Mouse (Mus musculus): ENCODE data around the gene Ddah1. TPM values are rescaled to one million over a fixed set of nuclear protein-coding genes. Genes with fewer than 3 reads are reported as not detected.
"Not testable (repeated sequence)": the region's sequence is repeated elsewhere in the genome, so short reads cannot be mapped to it uniquely, and the experiment has no call there.

Gene Ddah1
- polyA plus RNA-seq, 1 experiment from 2014 or later, result 41.9 TPM

DNA sequence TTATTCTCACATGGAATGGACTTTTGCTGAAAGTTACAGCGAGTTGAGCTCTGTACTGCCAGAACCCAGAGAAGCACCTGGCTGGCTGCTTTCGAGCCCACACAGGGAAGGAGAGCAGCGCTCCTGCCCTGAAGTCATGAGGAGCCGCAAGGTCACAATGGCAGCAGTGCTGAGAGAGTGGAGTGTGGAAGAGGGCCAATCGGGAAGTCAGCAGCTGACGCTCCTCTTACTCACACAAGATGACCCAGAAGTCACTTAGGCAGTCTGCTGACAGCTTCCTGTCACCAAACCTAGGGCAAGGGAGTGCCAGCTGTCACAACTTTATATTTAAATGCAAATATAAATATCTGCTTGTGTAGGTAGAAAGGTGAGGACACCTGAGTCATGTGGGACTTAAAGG is 154.8 kb downstream of the Ddah1 start:
- 86% methylated on average over 6 of the region's 6 CpGs for WGBS
- no peaks in the 10 kb centered on the region for H3K36me3 ChIP-seq (replicated peaks)
- DNase-seq (ENCODE audit: extremely low spot score, low spot score), result no peak
- no peak overlapping the region for H3K27ac ChIP-seq
- H3K4me1 ChIP-seq, result no peaks in the 10 kb centered on the region
- no peak overlapping the region for H3K4me3 ChIP-seq
- no peaks in the 10 kb centered on the region for H3K27me3 ChIP-seq (ENCODE audit: poor library complexity, severe bottlenecking)
- no peaks in the 10 kb centered on the region for H3K9me3 ChIP-seq

DNA sequence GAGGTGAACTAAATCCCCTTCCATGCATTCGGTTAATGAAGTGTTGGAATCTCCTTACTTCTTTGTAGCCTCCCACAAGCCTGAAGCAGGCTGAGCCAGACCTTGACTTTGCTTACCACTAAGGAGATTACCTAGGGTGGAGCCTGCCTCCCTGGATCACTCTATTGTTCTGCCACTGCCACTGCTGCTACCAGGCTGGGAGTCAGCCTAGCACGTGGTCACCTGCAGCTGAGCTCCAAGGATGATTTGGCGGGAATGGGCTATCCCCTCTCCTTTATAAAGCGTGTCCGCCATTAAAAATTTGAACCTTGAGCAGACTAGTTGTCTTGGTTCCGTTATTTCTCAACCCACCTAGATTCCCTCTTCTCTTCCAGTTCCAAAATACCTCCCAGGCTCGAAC is 155.5 kb downstream of the Ddah1 start:
- not testable (repeated sequence) for H3K27me3 ChIP-seq (ENCODE audit: poor library complexity, severe bottlenecking); H3K4me1 ChIP-seq; H3K36me3 ChIP-seq (replicated peaks); H3K27ac ChIP-seq; H3K4me3 ChIP-seq; H3K9me3 ChIP-seq; DNase-seq (ENCODE audit: extremely low spot score, low spot score)
- WGBS, result 67% methylated on average over 7 of the region's 7 CpGs

DNA sequence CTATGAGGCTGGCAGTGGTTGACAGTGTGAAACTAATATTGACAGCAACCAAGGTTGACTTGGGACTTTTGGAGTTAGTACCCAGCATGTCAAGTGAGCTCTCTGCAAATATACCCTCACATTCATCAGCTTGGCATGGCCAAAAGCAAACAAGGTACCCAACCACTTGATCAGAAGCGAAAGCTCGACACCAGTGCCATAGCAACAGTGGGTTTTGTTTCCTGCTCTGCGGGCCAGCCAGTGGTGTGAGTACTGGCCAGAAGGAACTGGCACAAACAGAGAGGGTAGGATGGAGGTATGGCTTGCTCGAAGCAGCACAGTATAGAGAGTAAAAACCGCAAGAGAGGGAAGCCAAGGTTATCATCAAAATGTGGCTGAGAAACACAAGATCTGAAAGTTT is 157.9 kb downstream of the Ddah1 start:
- Histone ChIP-seq H3K27ac (no peak overlapping the region), H3K9me3 (no peaks in the 10 kb centered on the region), H3K4me3 (no peak overlapping the region), H3K4me1 (no peaks in the 10 kb centered on the region), H3K27me3 (ENCODE audit: poor library complexity, severe bottlenecking) (no peaks in the 10 kb centered on the region), H3K36me3 (replicated peaks) (no peaks in the 10 kb centered on the region)
- DNase-seq (ENCODE audit: extremely low spot score, low spot score), result no peak
- 91% methylated on average over 5 of the region's 5 CpGs for WGBS

DNA sequence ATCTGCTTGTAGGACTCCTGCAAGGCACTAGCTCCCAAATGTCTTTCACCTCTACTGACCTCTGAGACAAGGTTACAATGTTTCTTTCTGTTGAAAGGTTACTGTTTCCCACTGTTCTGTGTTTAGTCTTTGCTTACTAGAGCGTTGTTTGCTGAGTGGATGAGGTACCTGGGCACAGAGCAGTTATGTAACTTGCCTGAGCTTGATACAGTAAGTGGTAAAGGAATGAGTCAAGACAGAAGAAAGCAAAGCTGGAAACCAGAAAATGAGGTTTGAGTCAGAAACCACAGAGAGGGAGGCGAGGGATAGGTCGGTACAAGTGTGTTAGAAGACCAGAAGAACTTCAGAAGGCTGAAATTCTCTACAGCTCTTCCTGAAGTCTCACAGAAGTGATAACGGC is 158.4 kb downstream of the Ddah1 start:
- H3K27ac ChIP-seq, result no peak overlapping the region
- H3K4me1 ChIP-seq, result no peaks in the 10 kb centered on the region
- H3K9me3 ChIP-seq, result no peaks in the 10 kb centered on the region
- no peaks in the 10 kb centered on the region for H3K36me3 ChIP-seq (replicated peaks)
- H3K27me3 ChIP-seq (ENCODE audit: poor library complexity, severe bottlenecking), result no peaks in the 10 kb centered on the region
- 89% methylated on average over 4 of the region's 4 CpGs for WGBS
- no peak for DNase-seq (ENCODE audit: extremely low spot score, low spot score)
- H3K4me3 ChIP-seq, result no peak overlapping the region

DNA sequence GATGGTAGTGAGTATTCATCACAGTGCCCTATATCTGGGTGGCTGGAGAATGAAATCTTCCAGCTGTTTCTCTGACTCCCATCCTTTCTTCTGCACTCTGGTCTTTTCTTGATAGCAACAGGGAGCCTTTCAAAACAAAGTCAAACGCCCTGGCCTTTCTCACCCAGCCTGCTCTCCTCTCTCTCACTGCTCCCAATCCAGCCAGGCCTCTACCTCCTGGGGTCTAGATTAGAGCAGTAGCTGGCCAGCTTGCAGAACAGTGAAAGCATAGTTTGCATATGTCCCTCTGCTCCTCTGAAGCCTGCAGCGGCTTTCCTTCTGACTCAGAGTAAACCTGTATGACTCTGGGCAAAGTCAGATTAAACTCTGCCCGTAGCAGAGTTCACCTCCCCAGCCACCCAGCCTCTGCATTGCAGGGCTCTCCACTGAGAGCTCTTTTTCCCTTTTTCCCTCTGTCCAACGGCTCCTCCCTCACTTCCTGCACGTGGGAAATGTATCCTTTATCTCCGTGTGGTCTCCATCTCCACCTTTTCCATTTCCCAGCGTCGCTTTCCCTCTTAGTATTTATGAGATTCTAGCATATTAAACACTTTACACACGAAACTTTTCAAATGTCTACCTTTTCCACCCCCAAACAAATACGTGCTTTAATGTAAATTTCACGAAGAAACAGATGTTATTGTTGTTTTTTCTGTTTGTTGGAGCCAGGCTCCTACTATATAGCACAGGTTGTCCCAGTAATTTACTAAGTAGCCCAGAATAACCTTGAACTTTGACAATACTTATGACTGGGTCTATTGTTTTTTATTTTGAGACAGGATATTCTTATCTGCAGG is 163.8 kb downstream of the Ddah1 start, which contains the start of gene Bcl10:
TSS of gene Bcl10 (plus strand) at position 786 of the 836 bp plus-strand sequence.
- no peaks in the 10 kb centered on the region for H3K9me3 ChIP-seq
- peak within 1 kb of the TSS; percentile 95 for H3K27ac ChIP-seq
- H3K27me3 ChIP-seq (ENCODE audit: poor library complexity, severe bottlenecking), result no peaks in the 10 kb centered on the region

DNA sequence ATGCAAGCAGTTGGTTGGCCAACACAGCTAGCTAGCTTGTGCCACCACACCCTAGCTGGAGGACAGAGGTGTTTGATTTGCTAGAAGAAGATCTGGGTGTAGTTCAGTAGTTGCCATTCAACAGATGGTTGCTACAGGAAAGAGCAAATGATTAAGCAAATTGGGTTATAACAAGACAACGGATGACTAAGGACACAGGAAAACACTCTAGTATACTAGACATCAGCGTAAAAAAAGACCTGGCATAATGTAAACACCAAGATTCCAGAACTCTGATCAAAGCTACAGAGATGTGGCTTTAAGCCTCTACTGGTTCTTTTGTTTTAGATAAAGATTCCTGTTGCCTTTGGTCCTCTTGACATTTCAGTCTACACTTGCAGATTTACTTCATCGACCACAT is 164.5 kb downstream of the Ddah1 start:
- H3K4me1 ChIP-seq, result peaks cover 27% of the 10 kb centered on the region
- H3K36me3 ChIP-seq (replicated peaks), result peaks cover 5% of the 10 kb centered on the region
- no peaks in the 10 kb centered on the region for H3K27me3 ChIP-seq (ENCODE audit: poor library complexity, severe bottlenecking)
- WGBS, result 77% methylated on average over 3 of the region's 3 CpGs
- H3K4me3 ChIP-seq, result no peak overlapping the region
- H3K9me3 ChIP-seq, result no peaks in the 10 kb centered on the region
- no peak overlapping the region for H3K27ac ChIP-seq
- DNase-seq (ENCODE audit: extremely low spot score, low spot score), result no peak

More for the DNA sequence above, 163.8 kb downstream of the Ddah1 start, which contains the start of gene Bcl10:
- no peak for DNase-seq (ENCODE audit: extremely low spot score, low spot score)
- H3K36me3 ChIP-seq (replicated peaks), result no peaks in the 10 kb centered on the region
- peak within 1 kb of the TSS; percentile 69 for H3K4me3 ChIP-seq
- H3K4me1 ChIP-seq, result peaks cover 27% of the 10 kb centered on the region
- WGBS, result 30% methylated on average over 11 of the region's 11 CpGs

DNA sequence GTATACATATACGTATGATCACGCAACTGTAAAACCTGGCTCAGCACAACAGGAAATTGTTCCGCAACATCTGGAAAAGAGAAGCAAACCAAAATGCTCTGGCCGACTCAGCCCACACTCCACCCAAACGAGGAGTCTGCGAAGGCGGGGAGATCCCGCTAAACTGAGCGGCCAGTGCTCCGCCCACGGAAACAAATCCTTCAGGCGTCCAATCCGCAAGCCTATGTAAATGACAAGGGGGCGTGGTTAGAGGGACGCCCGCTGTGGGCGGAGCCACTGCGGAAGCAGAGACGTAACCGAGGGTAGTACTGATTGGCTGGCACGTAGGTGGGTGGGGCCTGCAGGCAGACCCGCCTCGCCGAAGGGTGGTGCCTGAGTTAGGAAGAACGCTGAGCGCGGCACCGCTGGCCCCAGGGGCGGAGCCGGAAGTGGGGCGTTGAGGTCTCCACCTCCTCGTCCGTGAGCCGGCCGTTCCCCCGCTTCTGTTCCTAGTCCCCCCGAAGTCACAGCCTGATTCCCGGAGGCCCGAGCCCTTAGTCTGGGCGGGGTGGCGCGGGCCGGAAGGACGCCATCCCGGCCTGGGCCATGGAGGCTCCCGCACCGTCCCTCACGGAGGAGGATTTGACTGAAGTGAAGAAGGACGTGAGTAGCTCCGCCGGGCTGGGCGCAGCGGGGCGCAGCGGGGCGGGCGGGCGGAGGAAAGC is 165.6 kb downstream of the Ddah1 start:
- Histone ChIP-seq H3K36me3 (replicated peaks) (peaks cover 12% of the 10 kb centered on the region), H3K27me3 (ENCODE audit: poor library complexity, severe bottlenecking) (no peaks in the 10 kb centered on the region), H3K9me3 (no peaks in the 10 kb centered on the region), H3K4me1 (peaks cover 27% of the 10 kb centered on the region), H3K4me3 (peak overlapping the region; percentile 69), H3K27ac (peak overlapping the region; percentile 95)
- DNase-seq (ENCODE audit: extremely low spot score, low spot score), result peak; percentile 99
- under 1% methylated on average over 58 of the region's 58 CpGs for WGBS

DNA sequence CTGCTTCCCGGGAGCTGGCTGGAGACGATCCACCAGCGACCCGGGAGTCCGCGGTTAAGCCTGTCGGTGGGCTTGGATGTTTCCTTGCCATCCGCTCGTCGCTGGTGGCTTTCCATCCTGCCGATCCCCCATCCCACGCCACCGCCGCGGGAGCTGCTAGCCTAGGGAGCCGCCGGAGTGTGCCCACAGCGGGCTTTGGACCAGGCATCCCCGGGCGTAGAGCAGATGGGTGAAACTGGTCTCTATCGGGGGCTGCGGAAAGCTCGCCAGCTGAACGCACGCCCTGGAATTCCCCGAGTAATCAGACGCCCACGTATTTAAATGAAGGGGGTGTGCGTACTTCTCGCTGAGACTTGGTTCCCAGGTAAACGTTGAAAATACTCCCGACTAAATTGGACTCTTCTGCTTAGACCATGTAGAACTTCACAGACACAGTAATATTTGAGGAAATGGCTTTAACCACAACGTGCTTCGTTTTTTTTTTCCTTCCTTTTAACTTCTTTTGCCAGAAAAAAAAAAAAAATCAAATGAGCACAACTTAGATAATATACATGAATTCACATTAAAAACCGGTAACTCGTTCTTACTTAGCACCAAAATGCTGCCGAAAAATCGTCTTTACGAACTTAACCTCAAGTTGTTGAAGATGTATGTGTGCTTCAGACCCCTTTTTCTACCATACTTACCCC is 166.3 kb downstream of the Ddah1 start:
- Histone ChIP-seq H3K27me3 (ENCODE audit: poor library complexity, severe bottlenecking) (no peaks in the 10 kb centered on the region), H3K4me3 (peak overlapping the region; percentile 69), H3K9me3 (no peaks in the 10 kb centered on the region), H3K36me3 (replicated peaks) (peaks cover 15% of the 10 kb centered on the region), H3K27ac (peak overlapping the region; percentile 95), H3K4me1 (peaks cover 33% of the 10 kb centered on the region)
- whole genome bisulfite sequencing, result 7% methylated on average over 39 of the region's 39 CpGs
- DNase-seq (ENCODE audit: extremely low spot score, low spot score), result no peak

DNA sequence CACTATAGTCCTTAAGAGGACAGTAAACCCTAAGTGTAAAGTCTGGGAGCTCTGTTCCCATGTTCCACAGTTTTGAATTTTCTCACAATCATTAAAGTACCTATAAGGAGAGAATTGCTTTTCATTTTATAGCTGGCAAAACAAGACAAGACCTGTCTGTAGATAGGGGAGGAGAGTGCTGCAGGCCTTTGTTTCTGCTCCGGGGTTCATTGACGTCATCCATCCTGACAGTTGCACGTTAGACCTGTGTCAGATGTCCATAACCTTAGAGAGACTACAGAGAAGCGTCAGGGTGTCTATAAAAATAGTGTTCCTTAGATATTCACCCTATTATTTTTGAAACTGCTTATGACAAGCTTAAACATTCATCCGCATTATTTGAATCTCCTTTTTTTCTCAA is 167.0 kb downstream of the Ddah1 start:
- H3K4me3 ChIP-seq, result peak overlapping the region; percentile 69
- H3K27ac ChIP-seq, result no peak overlapping the region
- 83% methylated on average over 5 of the region's 5 CpGs for WGBS

DNA sequence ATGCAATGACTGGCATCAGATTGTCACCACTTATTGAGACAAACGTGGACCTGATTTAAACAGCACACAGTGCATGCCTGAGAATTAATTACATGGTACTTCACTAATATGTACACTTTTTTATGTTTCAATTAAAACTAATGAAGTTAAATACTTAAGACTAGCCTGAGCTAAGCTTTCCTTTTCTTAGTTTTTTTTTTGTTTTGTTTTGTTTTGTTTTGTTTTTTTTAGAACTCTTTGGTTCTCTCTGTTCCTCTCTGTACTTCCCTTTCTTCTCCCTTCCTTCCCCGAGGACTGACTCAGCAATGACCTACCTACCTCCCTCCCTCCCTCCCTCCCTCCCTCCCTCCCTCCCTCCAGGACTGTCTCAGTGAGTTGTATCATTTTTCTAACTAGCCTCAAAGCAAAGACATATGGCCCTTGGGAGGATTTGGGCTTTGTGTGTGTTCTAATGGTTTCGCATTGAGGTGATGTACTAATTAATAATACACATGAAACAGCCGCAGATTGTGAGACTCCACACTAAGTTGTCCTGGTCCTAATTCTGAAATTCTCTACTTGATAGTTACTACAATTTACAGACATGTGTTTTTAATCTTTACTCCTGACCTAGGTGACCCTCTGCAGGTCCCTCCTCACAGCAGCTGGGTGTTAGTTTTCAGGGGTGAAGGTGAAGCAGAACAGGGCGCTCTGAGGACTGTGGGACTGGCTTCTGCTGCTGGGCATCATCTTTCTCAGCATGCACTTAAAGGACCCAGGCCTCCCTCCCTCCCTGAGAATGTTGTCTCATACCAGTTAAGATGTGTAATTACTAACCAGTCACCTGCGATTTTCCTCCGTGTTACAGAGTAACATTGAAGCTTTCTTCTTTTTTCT is 171.3 kb downstream of the Ddah1 start:
- no peak for DNase-seq (ENCODE audit: extremely low spot score, low spot score)
- Histone ChIP-seq H3K27me3 (ENCODE audit: poor library complexity, severe bottlenecking) (no peaks in the 10 kb centered on the region), H3K4me1 (peaks cover 26% of the 10 kb centered on the region), H3K4me3 (no peak overlapping the region), H3K36me3 (replicated peaks) (peaks cover 60% of the 10 kb centered on the region), H3K9me3 (no peaks in the 10 kb centered on the region), H3K27ac (no peak overlapping the region)
- 64% methylated on average over 7 of the region's 7 CpGs for WGBS

More for the DNA sequence above, 167.0 kb downstream of the Ddah1 start:
- no peaks in the 10 kb centered on the region for H3K9me3 ChIP-seq
- peaks cover 21% of the 10 kb centered on the region for H3K36me3 ChIP-seq (replicated peaks)
- no peaks in the 10 kb centered on the region for H3K27me3 ChIP-seq (ENCODE audit: poor library complexity, severe bottlenecking)
- DNase-seq (ENCODE audit: extremely low spot score, low spot score), result no peak
- H3K4me1 ChIP-seq, result peaks cover 38% of the 10 kb centered on the region

DNA sequence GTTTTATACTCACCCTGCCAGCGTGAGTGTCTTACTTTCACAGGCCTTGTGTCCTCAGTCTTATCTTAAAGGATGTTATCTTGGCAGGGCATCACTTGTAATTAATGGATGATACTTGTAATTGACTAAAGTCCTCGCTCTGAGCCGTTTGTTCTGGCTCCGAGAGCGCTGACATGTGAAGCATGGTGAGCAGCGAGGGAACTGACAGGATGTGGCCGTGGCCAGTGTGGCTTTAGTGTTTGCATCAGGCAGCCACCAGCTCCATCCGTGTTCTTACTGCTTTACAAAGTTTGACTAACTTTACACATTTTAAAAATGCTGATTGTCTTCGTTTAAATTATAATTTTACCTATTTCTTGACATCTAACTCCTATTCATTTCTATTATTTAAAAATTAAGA is 175.4 kb downstream of the Ddah1 start:
- DNase-seq (ENCODE audit: extremely low spot score, low spot score), result no peak
- 93% methylated on average over 9 of the region's 9 CpGs for WGBS
- H3K4me3 ChIP-seq, result no peak overlapping the region

More for the DNA sequence above, 175.4 kb downstream of the Ddah1 start:
- no peak overlapping the region for H3K27ac ChIP-seq
- H3K9me3 ChIP-seq, result no peaks in the 10 kb centered on the region
- H3K27me3 ChIP-seq (ENCODE audit: poor library complexity, severe bottlenecking), result no peaks in the 10 kb centered on the region
- peaks cover 52% of the 10 kb centered on the region for H3K36me3 ChIP-seq (replicated peaks)
- H3K4me1 ChIP-seq, result peaks cover 20% of the 10 kb centered on the region
